Mouse (Mus musculus) MEL (cell line): ENCODE measurements around the gene Mrgpra6. TPM values are rescaled to one million over a fixed set of nuclear protein-coding genes. Genes with fewer than 3 reads are reported as not detected.

Experiments used
- DNase-seq: peaks from one replicate; pipeline ENCODE4 v3.0.0; 2011; ENCODE audit warnings: low read depth, low spot score
- H3K27ac ChIP-seq: 2 replicates; pipeline ENCODE4 v1.5.1; 2012; ENCODE audit warnings: low read depth, mild to moderate bottlenecking, control low read depth, low read length, moderate library complexity; ENCODE audit not compliant: control insufficient read depth
- H3K27me3 ChIP-seq, 2 experiments: fragments of 150-350 bp in 1 of 2; sonication (generic) in 1 of 2; 2 replicates each; pipeline ENCODE4 v1.6.1; 2012; ENCODE audit warnings: low read length in 2 of 2, mild to moderate bottlenecking in 2 of 2, improper control_type of control experiment in 1 of 2, moderate library complexity in 1 of 2; ENCODE audit not compliant: insufficient read depth in 2 of 2, control insufficient read depth in 1 of 2
- H3K36me3 ChIP-seq, 2 experiments: 2 replicates each; pipeline ENCODE4 v1.6.1; 2012 to 2014; ENCODE audit warnings: low read length in 2 of 2, improper control_type of control experiment in 1 of 2, inconsistent platforms in 1 of 2, mild to moderate bottlenecking in 1 of 2; ENCODE audit not compliant: insufficient read depth in 2 of 2, control insufficient read depth in 1 of 2
- H3K4me1 ChIP-seq, 2 experiments: fragments of 150-350 bp in 1 of 2; sonication (generic) in 1 of 2; 2 replicates each; pipeline ENCODE4 v1.6.1; 2012; ENCODE audit warnings: low read length in 2 of 2, improper control_type of control experiment in 1 of 2, mild to moderate bottlenecking in 1 of 2; ENCODE audit not compliant: insufficient read depth in 2 of 2, control insufficient read depth in 1 of 2
- H3K4me3 ChIP-seq, 2 experiments: fragments of 150-350 bp in 1 of 2; sonication (generic) in 1 of 2; 2 replicates each; pipeline ENCODE4 v1.5.1; 2012; ENCODE audit warnings: low read depth in 2 of 2, low read length in 2 of 2, mild to moderate bottlenecking in 2 of 2, moderate library complexity in 2 of 2, control low read depth in 1 of 2, improper control_type of control experiment in 1 of 2; ENCODE audit not compliant: control insufficient read depth in 1 of 2, insufficient read depth in 1 of 2
- H3K79me2 ChIP-seq: 2 replicates; pipeline ENCODE4 v1.6.1; 2012; ENCODE audit warnings: mild to moderate bottlenecking, low read length, moderate library complexity; ENCODE audit not compliant: control insufficient read depth, poor library complexity, insufficient read depth
- H3K9ac ChIP-seq: 2 replicates; pipeline ENCODE4 v1.6.1; 2012; ENCODE audit warnings: low read depth, mild to moderate bottlenecking, control low read depth, low read length, moderate library complexity; ENCODE audit not compliant: control insufficient read depth, poor library complexity, severe bottlenecking
- H3K9me3 ChIP-seq: fragments of 150-350 bp; sonication (generic); replicated peaks from 2 replicates; pipeline ENCODE4 v1.6.1; 2012; ENCODE audit warnings: mild to moderate bottlenecking, low read length, improper control_type of control experiment, moderate library complexity; ENCODE audit not compliant: insufficient read depth
- BHLHE40 ChIP-seq: IDR thresholded peaks from 2 replicates; pipeline ENCODE4 v1.6.1; 2012; ENCODE audit warnings: low read depth, mild to moderate bottlenecking, inconsistent platforms, low read length, improper control_type of control experiment, borderline replicate concordance
- CHD1 ChIP-seq: IDR thresholded peaks from 2 replicates; pipeline ENCODE4 v1.6.1; 2012; ENCODE audit warnings: low read depth, mild to moderate bottlenecking, inconsistent platforms, low read length, improper control_type of control experiment
- CTCF ChIP-seq, 3 experiments: IDR thresholded peaks in 2 of 3; conservative IDR thresholded peaks in 1 of 3; 2 replicates each; pipeline ENCODE4 v1.5.1; 2011 to 2012; ENCODE audit warnings: low read length in 3 of 3, low read depth in 2 of 3, mild to moderate bottlenecking in 2 of 3, improper control_type of control experiment in 1 of 3, inconsistent platforms in 1 of 3, mixed read lengths in 1 of 3, moderate library complexity in 1 of 3; ENCODE audit not compliant: control insufficient read depth in 1 of 3, insufficient read depth in 1 of 3, poor library complexity in 1 of 3, severe bottlenecking in 1 of 3
- ETS1 ChIP-seq: IDR thresholded peaks from 2 replicates; pipeline ENCODE4 v1.6.1; 2012; ENCODE audit warnings: low read depth, mild to moderate bottlenecking, inconsistent platforms, low read length, improper control_type of control experiment, moderate library complexity
- GATA1 ChIP-seq: IDR thresholded peaks from 2 replicates; pipeline ENCODE4 v1.6.1; 2011; ENCODE audit warnings: low read depth, low read length, improper control_type of control experiment
- MAZ ChIP-seq: IDR thresholded peaks from 2 replicates; pipeline ENCODE4 v1.6.1; 2012; ENCODE audit warnings: low read depth, mild to moderate bottlenecking, inconsistent platforms, low read length, improper control_type of control experiment
- MYB ChIP-seq: IDR thresholded peaks from 2 replicates; pipeline ENCODE4 v1.6.1; 2011; ENCODE audit warnings: mild to moderate bottlenecking, low read depth, low read length, improper control_type of control experiment
- NRF1 ChIP-seq: IDR thresholded peaks from 2 replicates; pipeline ENCODE4 v1.6.1; 2014; ENCODE audit warnings: low read depth, mild to moderate bottlenecking, inconsistent platforms, low read length, improper control_type of control experiment, moderate library complexity; ENCODE audit not compliant: poor library complexity, insufficient read depth, severe bottlenecking
- POLR2AphosphoS2 ChIP-seq: IDR thresholded peaks from 2 replicates; pipeline ENCODE4 v1.6.1; 2011; ENCODE audit warnings: low read length, improper control_type of control experiment
- RAD21 ChIP-seq: IDR thresholded peaks from 2 replicates; pipeline ENCODE4 v1.6.1; 2011; ENCODE audit warnings: mild to moderate bottlenecking, low read depth, low read length, improper control_type of control experiment
- TBP ChIP-seq: IDR thresholded peaks from 2 replicates; pipeline ENCODE4 v1.8.0; 2011; ENCODE audit warnings: low read depth, low read length, improper control_type of control experiment
- UBTF ChIP-seq: IDR thresholded peaks from 2 replicates; pipeline ENCODE4 v1.6.1; 2012; ENCODE audit warnings: low read depth, mild to moderate bottlenecking, inconsistent platforms, low read length, improper control_type of control experiment, moderate library complexity, borderline replicate concordance; ENCODE audit not compliant: insufficient read depth
- ZMIZ1 ChIP-seq: IDR thresholded peaks from 2 replicates; pipeline ENCODE4 v1.6.1; 2012; ENCODE audit warnings: low read depth, mild to moderate bottlenecking, inconsistent platforms, low read length, improper control_type of control experiment, moderate library complexity
- polyA plus RNA-seq, 2 experiments: library from polyadenylated mRNA; stranded (reverse) in 1 of 2; unstranded in 1 of 2; fragments of >175 nt in 1 of 2; fragments of >200 nt in 1 of 2; gene quantifications; 2 replicates each; pipeline versions ENCODE4 v1.2.1 to v1.2.4; 2012; ENCODE audit warnings: low replicate concordance in 2 of 2, low read depth in 1 of 2; ENCODE audit not compliant: insufficient read length in 2 of 2, insufficient read depth in 1 of 2, missing spikeins in 1 of 2
- total RNA-seq: library from RNA; depleted of rRNA; stranded (reverse); fragments of 300-350 nt; gene quantifications from 2 replicates; pipeline ENCODE4 v1.2.3, GENCODE M21; 2012

The Mrgpra6 gene
- total and polyA plus RNA-seq, 3 experiments: not detected

- no peak overlapping the region for H3K9ac ChIP-seq
- no peak overlapping the region for H3K4me3 ChIP-seq
- TF ChIP-seq CTCF (IDR thresholded peaks at IDR 0.05 in 2 of 3, conservative IDR thresholded peaks at IDR 0.05 in 1 of 3; ENCODE audit: control insufficient read depth in 1 of 3, insufficient read depth in 1 of 3, low read depth in 2 of 3, low read length in 3 of 3, poor library complexity in 1 of 3, severe bottlenecking in 1 of 3) (peak in 1 of 3 experiments; percentile 10; a peak in 1 of 6 replicates), RAD21 (peak; percentile 17), UBTF (no peak)
- TF ChIP-seq, all 39 proteins: peak for 2
- Histone ChIP-seq H3K9me3 (no peaks in the 10 kb centered on the region), H3K79me2 (no peaks in the 10 kb centered on the region), H3K27me3 (no peaks in the 10 kb centered on the region), H3K36me3 (no peaks in the 10 kb centered on the region), H3K27ac (no peak overlapping the region), H3K4me1 (no peaks in the 10 kb centered on the region)
- peak; percentile 3 for DNase-seq
Observed at GRCm38 (mm10) chr7:47244658-47245057, 39.9 kb upstream of the Mrgpra6 start.

- TF ChIP-seq ZMIZ1 (no peak), TBP (no peak), CTCF (IDR thresholded peaks at IDR 0.05 in 2 of 3, conservative IDR thresholded peaks at IDR 0.05 in 1 of 3; ENCODE audit: control insufficient read depth in 1 of 3, insufficient read depth in 1 of 3, low read depth in 2 of 3, low read length in 3 of 3, poor library complexity in 1 of 3, severe bottlenecking in 1 of 3) (0 out of 6 replicates have a peak, but pooled peaks of 1 of the 3 experiments have one; percentile 15)
- Histone ChIP-seq H3K9ac (no peak overlapping the region), H3K4me3 (no peak overlapping the region), H3K27me3 (no peaks in the 10 kb centered on the region), H3K36me3 (no peaks in the 10 kb centered on the region), H3K9me3 (no peaks in the 10 kb centered on the region), H3K4me1 (no peaks in the 10 kb centered on the region), H3K79me2 (no peaks in the 10 kb centered on the region), H3K27ac (no peak overlapping the region)
- DNase-seq: no peak
Observed at GRCm38 (mm10) chr7:47195271-47195670, 9.4 kb downstream of the Mrgpra6 start.

DNA sequence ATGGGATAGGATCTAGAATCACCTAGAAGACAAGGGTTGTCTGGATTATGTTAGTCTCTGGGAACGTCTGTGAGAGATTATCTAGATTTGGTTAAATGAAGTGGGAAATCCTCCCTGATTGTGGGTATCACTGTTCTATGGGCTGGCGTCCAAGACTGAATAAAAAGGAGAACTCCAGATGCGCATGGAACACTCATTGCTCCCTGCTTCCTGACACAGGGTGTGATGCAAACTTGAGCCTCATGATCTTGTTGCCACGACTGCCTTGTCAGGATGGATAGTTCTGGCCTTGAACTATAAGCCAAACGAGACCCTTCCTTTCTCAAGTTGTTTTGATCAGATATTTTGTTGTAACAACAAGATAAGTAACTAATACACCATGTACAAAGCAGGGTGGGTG lies 33.9 kb downstream of the Mrgpra6 start:
- Histone ChIP-seq H3K27me3 (no peaks in the 10 kb centered on the region; a peak in 1 of 4 replicates), H3K36me3 (no peaks in the 10 kb centered on the region), H3K27ac (no peak overlapping the region), H3K4me3 (no peak overlapping the region), H3K4me1 (no peaks in the 10 kb centered on the region), H3K9ac (no peak overlapping the region), H3K79me2 (no peaks in the 10 kb centered on the region), H3K9me3 (no peaks in the 10 kb centered on the region)
- TF ChIP-seq CHD1: no peak
- TF ChIP-seq ETS1: no peak
- TF ChIP-seq NRF1: no peak
- TF ChIP-seq RAD21: no peak
- TF ChIP-seq POLR2AphosphoS2: no peak
- no peak for TF ChIP-seq UBTF
- TF ChIP-seq MYB: no peak
- no peak for TF ChIP-seq GATA1
- TF ChIP-seq BHLHE40: no peak
- TF ChIP-seq MAZ: no peak
- DNase-seq: no peak
